Mouse (Mus musculus): ENCODE measurements around the gene Moxd2.

Gene Moxd2

DNA sequence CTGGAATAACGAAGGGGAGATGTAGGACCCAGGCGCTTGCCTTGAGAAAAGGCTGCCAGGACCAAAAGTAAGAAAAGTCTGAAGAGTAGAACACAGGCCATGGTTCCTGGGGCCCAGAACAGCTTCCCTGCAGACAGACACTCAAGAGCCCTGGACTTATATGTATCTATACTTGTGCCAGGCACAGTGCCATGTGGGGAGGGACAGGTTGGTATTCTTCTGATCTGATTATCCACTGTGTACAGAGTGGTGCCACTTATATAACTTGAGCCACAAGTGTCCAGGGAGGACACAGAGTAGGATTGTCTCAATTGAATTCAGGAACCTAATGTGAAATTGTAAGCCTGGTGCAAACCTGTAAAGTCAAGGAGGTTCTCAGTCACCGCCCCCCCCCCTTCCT lies at the start of gene Moxd2:
TSS of gene Moxd2 (minus strand) at position 101 of the 400 bp plus-strand sequence.
- DNase-seq (ENCODE audit: low read depth, low spot score): no peak

DNA sequence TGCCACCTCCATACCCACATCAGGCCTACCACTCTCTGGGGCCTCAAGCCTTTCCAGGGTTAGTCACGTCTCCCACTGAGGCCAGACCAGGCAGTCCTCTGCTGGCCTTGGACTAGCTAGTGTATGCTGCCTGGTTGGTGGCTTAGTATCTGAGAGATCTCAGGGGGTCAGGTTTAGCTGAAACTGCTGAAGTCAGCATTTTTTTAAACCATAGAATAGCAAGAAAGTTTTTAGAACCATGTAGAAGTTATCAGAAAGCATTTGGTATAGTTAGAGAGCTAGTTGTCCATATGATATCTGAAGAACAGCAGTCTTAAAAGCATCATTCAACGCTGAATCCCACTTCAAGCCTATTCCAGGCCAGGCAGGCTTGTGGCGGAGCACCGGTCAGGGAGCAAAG lies 32.7 kb upstream of the Moxd2 start:
- no peak for DNase-seq (ENCODE audit: low read depth, low spot score)

DNA sequence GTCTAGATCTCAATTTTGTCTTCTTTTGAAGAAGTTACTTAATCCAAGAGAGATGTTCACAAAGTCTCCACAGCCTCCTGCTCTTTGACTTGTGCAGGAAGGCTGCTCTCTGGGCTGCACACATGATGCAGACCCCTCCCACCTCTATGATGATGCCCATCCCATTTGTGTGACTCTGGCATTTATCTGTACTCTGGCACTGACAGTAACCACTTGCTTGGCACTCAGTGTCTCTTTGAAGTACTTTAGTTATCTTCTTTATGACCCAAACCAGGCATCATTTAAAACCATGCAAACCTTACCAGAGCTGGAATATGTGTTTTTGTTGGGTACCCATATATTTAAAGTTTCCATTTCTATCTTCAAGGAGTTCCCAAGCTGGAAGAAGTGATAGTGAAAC lies 13.0 kb upstream of the Moxd2 start, which contains the start of gene Prss58:
TSS of gene Prss58 (minus strand) at position 101 of the 400 bp plus-strand sequence.
- no peak for DNase-seq (ENCODE audit: low read depth, low spot score)

DNA sequence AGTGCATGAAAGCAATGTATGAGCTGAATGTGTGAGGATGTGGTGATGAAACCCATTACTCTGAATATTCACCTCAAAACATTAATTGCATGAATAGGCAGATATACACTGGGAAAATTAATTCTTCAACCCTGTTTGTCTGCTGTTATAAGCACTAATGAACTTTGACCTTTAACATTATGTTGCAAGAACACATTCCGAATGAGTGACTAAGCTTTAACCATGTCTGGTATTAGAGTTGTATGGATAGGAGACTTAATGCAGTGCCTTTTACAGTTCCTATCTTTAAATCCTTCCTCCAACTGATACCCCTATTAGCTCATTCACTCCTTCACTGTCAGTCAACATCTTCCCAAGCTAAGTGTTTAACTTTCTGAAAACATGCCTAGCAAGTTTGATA lies 7.4 kb upstream of the Moxd2 start:
- no peak for DNase-seq (ENCODE audit: low read depth, low spot score)

DNA sequence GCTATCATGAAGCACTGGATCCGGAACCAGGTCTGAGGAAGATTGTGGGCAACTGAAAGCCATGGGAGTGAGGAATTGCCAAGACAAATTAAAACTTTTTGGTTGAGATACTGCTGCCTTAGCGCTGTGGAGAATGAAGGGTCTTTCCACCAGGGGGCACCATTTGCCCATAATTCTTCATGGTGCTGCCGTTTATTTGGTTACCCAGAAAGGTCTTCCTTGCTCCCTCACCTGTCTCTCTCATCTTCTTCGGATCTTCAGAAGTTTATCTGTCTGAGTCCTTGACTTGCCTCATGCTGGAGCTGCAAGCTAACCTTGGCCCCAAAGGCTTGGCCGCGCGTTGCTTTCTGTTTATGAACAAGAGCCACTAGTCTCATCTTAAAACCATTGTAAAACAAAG lies 6.3 kb upstream of the Moxd2 start:
- no peak for DNase-seq (ENCODE audit: low read depth, low spot score)

DNA sequence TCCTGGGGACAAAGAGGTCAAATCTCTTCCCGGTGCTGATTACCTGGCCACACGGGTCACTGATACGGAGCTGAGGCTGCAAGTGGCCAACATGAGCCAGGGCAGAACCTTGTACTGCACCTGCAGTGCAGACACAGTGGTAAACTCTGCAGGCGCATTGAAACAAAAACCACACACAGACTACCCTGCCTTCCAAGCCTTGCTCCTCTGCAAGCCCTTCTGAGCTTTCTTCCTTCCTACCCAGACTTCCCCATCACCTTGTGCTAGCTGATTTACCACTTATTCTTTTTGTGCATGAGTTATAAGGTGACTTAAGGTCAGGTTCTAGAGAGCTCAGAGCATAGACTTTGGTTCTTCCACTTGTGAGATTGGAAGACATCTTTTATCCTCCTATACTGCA lies 4.5 kb upstream of the Moxd2 start:
- DNase-seq (ENCODE audit: low read depth, low spot score): no peak

DNA sequence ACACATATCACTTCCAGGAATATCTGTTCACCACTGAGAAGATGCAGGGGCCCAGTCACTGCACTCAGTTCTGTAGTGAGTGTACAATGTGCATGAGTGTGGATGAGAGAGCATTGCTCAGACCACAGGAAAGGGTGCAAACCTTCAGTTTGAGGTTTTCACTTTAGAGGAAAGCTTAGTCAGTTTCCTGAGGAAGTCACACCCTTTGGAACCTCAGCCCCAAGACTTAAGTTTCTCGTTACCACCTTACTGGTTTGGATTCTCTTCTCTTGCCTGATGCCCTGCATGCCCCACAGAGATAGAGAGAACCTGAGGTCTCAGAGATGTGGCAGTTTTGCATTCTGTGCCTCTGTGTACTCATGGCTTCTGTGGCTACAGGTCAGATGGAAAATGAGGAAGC lies 3.7 kb upstream of the Moxd2 start:
- no peak for DNase-seq (ENCODE audit: low read depth, low spot score)

DNA sequence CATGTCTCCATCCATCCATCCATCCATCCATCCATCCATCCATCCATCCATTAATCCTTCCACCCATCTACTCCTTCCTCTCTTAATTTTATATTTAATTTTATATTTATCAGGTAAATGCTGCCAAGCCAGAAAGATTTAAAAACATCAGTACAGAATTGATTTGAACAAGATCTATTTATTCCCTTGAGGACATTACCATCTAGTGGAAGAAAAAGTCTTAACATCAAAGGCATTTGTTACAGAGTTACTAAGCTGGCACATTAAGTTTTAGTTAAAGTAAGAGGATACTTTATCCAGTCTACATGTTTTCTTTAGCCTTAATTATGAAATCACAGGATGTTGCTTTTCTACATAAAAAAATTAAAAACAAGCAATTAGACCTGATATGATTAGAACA lies 42.0 kb downstream of the Moxd2 start:
- peak; percentile 19 for DNase-seq (ENCODE audit: low read depth, low spot score)

Measured in telencephalon, adult 2 months (tissue).